Mouse (Mus musculus) cortical plate, adult 2 months (tissue): Measurements from ENCODE around the gene Rgs12. TPM values are rescaled to one million over a fixed set of nuclear protein-coding genes. Genes with fewer than 3 reads are reported as not detected.
A peak's percentile ranks its signal among the peaks of the same experiment; 100 is the strongest.

Experiments used
- H3K27ac ChIP-seq: fragments of 200-500 bp; 2 replicates; pipeline ENCODE4 v1.5.1; 2012; ENCODE audit warnings: low read length, control low read depth, inconsistent platforms; ENCODE audit not compliant: insufficient read depth
- H3K4me1 ChIP-seq: fragments of 200-500 bp; 2 replicates; pipeline ENCODE4 v1.6.1; 2011; ENCODE audit warnings: low read length; ENCODE audit not compliant: control insufficient read depth, insufficient read depth
- H3K4me3 ChIP-seq: fragments of 200-500 bp; 2 replicates; pipeline ENCODE4 v1.5.1; 2011; ENCODE audit warnings: mild to moderate bottlenecking, low read length, control low read depth; ENCODE audit not compliant: insufficient read depth
- CTCF ChIP-seq: fragments of 200-500 bp; IDR thresholded peaks from 2 replicates; pipeline ENCODE4 v1.5.1; 2011; ENCODE audit warnings: mild to moderate bottlenecking, control low read depth, low read length; ENCODE audit not compliant: insufficient read depth; ENCODE audit errors: extremely low read depth
- POLR2A ChIP-seq: fragments of 200-500 bp; IDR thresholded peaks from 2 replicates; pipeline ENCODE4 v1.6.1; 2011; ENCODE audit warnings: mild to moderate bottlenecking, low read length, control low read depth; ENCODE audit not compliant: insufficient read depth; ENCODE audit errors: extremely low read depth
- polyA plus RNA-seq: library from polyadenylated mRNA; depleted of rRNA; stranded (reverse); fragments of >200 nt; gene quantifications from 2 replicates; pipeline ENCODE4 v1.2.3, GENCODE M21; 2012

The Rgs12 gene
- polyA plus RNA-seq, 1 experiment: 40.9 TPM

- no peak for TF ChIP-seq POLR2A
- TF ChIP-seq CTCF: no peak
- H3K27ac ChIP-seq: no peak overlapping the region
- H3K4me3 ChIP-seq: no peak overlapping the region
- H3K4me1 ChIP-seq: no peaks in the 10 kb centered on the region
These were observed 62.1 kb downstream of the Rgs12 start for GRCm38 (mm10) chr5:35011156-35011923.

- H3K27ac ChIP-seq: no peak overlapping the region
- no peak overlapping the region for H3K4me3 ChIP-seq
- TF ChIP-seq POLR2A (no peak), CTCF (no peak)
- peaks cover 3% of the 10 kb centered on the region; the same call in 1 of the 2 replicates for H3K4me1 ChIP-seq
These were observed 64.8 kb downstream of the Rgs12 start for GRCm38 (mm10) chr5:35014036-35014435.

- Histone ChIP-seq H3K27ac (no peak overlapping the region), H3K4me3 (no peak overlapping the region), H3K4me1 (peaks cover 11% of the 10 kb centered on the region)
- TF ChIP-seq CTCF (no peak), POLR2A (no peak)
These were observed 70.5 kb downstream of the Rgs12 start for GRCm38 (mm10) chr5:35019673-35020300.

GRCm38 (mm10) chr5:35020410-35021241 lies 71.4 kb downstream of the Rgs12 start:
- TF ChIP-seq CTCF: no peak
- TF ChIP-seq POLR2A: no peak
- Histone ChIP-seq H3K4me3 (no peak overlapping the region), H3K27ac (no peak overlapping the region), H3K4me1 (peaks cover 11% of the 10 kb centered on the region)

GRCm38 (mm10) chr5:35024975-35025374 lies 75.7 kb downstream of the Rgs12 start:
- Histone ChIP-seq H3K4me1 (peaks cover 4% of the 10 kb centered on the region), H3K27ac (no peak overlapping the region), H3K4me3 (no peak overlapping the region)
- TF ChIP-seq CTCF (peak; percentile 62), POLR2A (no peak)

GRCm38 (mm10) chr5:35029303-35029702 lies 80.1 kb downstream of the Rgs12 start:
- TF ChIP-seq CTCF (no peak), POLR2A (no peak)
- H3K4me3 ChIP-seq: no peak overlapping the region
- H3K4me1 ChIP-seq: no peaks in the 10 kb centered on the region
- no peak overlapping the region for H3K27ac ChIP-seq

- H3K4me3 ChIP-seq: no peak overlapping the region
These were observed 80.5 kb downstream of the Rgs12 start for GRCm38 (mm10) chr5:35029755-35030154.

GRCm38 (mm10) chr5:35033068-35033467 lies 83.8 kb downstream of the Rgs12 start:
- no peak overlapping the region for H3K27ac ChIP-seq
- no peak for TF ChIP-seq POLR2A
- TF ChIP-seq CTCF: peak; percentile 14; the same call in 1 of the 2 replicates

More at GRCm38 (mm10) chr5:35029755-35030154, 80.5 kb downstream of the Rgs12 start:
- Histone ChIP-seq H3K4me1 (no peaks in the 10 kb centered on the region), H3K27ac (no peak overlapping the region)
- TF ChIP-seq CTCF (no peak), POLR2A (no peak)

GRCm38 (mm10) chr5:35033619-35034018 lies 84.4 kb downstream of the Rgs12 start:
- Histone ChIP-seq H3K4me3 (no peak overlapping the region), H3K27ac (no peak overlapping the region), H3K4me1 (no peaks in the 10 kb centered on the region)
- TF ChIP-seq POLR2A: no peak
- no peak for TF ChIP-seq CTCF

More at GRCm38 (mm10) chr5:35033068-35033467, 83.8 kb downstream of the Rgs12 start:
- Histone ChIP-seq H3K4me3 (no peak overlapping the region), H3K4me1 (no peaks in the 10 kb centered on the region)
